Mouse (Mus musculus): ENCODE measurements at regions not wholly inside any gene's neighbourhood (a gene's known extent, or its start where the extent isn't known, plus 50 kb on each side); places are given as distances from the start of the nearest gene placed in this dataset.
A peak's percentile ranks its signal among the peaks of the same experiment; 100 is the strongest.

- Histone ChIP-seq H3K9ac (ENCODE audit: low read length) (peak overlapping the region; percentile 25; the same call in 1 of the 2 replicates), H3K9me3 (ENCODE audit: control insufficient read depth, low read length) (no peaks in the 10 kb centered on the region), H3K27me3 (ENCODE audit: control insufficient read depth, insufficient read depth, low read length) (no peaks in the 10 kb centered on the region), H3K4me2 (peak overlapping the region; percentile 30; the same call in 1 of the 2 replicates), H3K36me3 (ENCODE audit: control insufficient read depth, insufficient read depth, low read length) (no peaks in the 10 kb centered on the region), H3K4me3 (ENCODE audit: low read depth, low read length) (no peak overlapping the region), H3K4me1 (ENCODE audit: control insufficient read depth, insufficient read depth, low read length) (peaks cover 25% of the 10 kb centered on the region; the same call in 1 of the 2 replicates), H3K27ac (ENCODE audit: low read depth, low read length) (peak overlapping the region; percentile 88)
- DNase-seq (ENCODE audit: low spot score, missing footprints), result peak; percentile 95
- 8% methylated on average over 9 of the region's 9 CpGs for WGBS
- peak; percentile 96 for ATAC-seq (ENCODE audit: low FRiP score)
Observed at GRCm38 (mm10) chr2:45225364-45226044, 108.3 kb upstream of the Zeb2 start.

DNA sequence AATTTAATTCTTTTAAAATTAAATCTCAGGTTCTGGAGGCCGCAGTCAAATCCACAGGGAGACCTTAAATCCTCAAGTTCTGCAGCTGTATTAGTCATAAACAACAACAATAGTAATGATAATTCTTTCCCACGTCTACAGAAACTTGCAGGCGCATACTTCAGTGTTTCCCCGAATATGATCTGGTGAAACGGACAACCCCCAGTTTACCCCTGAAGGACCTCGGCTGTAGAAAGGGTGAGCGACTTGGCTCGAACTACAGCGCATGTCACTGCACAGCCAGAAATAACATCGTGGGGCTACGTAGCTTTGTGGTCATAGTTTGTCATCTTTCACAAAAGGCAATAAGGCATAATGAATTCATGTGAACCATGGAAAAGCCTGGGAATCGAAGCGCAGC, 105.0 kb upstream of the Zeb2 start:
- H3K4me1 ChIP-seq (ENCODE audit: control insufficient read depth, insufficient read depth, low read length), result peaks cover 19% of the 10 kb centered on the region; the same call in 1 of the 2 replicates
- H3K27me3 ChIP-seq (ENCODE audit: control insufficient read depth, insufficient read depth, low read length), result no peaks in the 10 kb centered on the region
- no peak overlapping the region for H3K9ac ChIP-seq (ENCODE audit: low read length)
- no peak overlapping the region for H3K27ac ChIP-seq (ENCODE audit: low read depth, low read length)
- H3K36me3 ChIP-seq (ENCODE audit: control insufficient read depth, insufficient read depth, low read length), result no peaks in the 10 kb centered on the region
- H3K4me3 ChIP-seq (ENCODE audit: low read depth, low read length), result no peak overlapping the region
- WGBS, result 77% methylated on average over 13 of the region's 13 CpGs
- no peak overlapping the region for H3K4me2 ChIP-seq
- ATAC-seq (ENCODE audit: low FRiP score), result no peak
- DNase-seq (ENCODE audit: low spot score, missing footprints), result no peak
- no peaks in the 10 kb centered on the region for H3K9me3 ChIP-seq (ENCODE audit: control insufficient read depth, low read length)

DNA sequence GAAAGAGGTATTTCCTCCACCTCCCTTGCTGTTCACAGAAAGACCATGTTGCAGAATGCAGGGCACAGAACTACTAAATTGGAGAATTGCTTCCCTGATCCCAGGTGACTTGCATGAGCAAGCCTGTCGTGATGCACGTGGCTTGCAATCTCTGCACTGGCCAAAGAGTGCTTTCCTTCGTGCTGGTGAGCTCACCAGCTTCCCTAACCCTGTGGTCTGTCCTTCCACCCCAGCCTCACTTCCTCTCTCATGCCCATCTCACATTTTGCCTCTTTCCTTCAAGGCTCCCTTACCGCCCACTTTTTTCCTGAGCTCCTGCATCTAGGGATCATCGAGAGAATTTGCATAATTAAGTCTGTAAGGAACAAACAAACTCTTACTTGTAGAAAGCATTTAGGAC, 102.7 kb upstream of the Zeb2 start:
- no peak for ATAC-seq (ENCODE audit: low FRiP score)
- Histone ChIP-seq H3K27ac (ENCODE audit: low read depth, low read length) (no peak overlapping the region), H3K36me3 (ENCODE audit: control insufficient read depth, insufficient read depth, low read length) (no peaks in the 10 kb centered on the region), H3K4me2 (no peak overlapping the region), H3K9me3 (ENCODE audit: control insufficient read depth, low read length) (no peaks in the 10 kb centered on the region), H3K4me3 (ENCODE audit: low read depth, low read length) (no peak overlapping the region), H3K27me3 (ENCODE audit: control insufficient read depth, insufficient read depth, low read length) (no peaks in the 10 kb centered on the region), H3K9ac (ENCODE audit: low read length) (no peak overlapping the region), H3K4me1 (ENCODE audit: control insufficient read depth, insufficient read depth, low read length) (peaks cover 6% of the 10 kb centered on the region; the same call in 1 of the 2 replicates)
- 52% methylated on average over 5 of the region's 5 CpGs for WGBS
- no peak for DNase-seq (ENCODE audit: low spot score, missing footprints)

DNA sequence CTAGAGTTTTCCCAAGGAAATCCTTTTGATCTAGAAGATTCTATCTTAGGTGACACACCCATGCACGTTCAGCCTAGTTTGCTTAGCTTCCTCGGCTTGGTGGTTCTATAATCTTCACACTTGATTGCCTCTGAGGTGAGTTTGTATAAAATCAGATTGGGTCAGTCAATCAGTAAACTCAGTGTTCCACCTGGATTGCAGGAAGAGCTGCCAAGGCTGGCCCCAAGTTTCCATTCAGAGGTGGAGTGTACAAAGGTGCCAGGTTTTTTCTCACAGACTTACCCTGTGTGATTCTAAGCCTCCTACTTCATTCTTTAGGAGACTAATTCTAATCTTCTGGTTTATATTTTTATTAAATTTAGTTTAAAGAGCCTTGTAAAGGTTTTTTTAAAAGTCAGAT, 95.6 kb upstream of the Zeb2 start:
- no peaks in the 10 kb centered on the region for H3K4me1 ChIP-seq (ENCODE audit: control insufficient read depth, insufficient read depth, low read length)
- no peak overlapping the region for H3K9ac ChIP-seq (ENCODE audit: low read length)
- H3K27ac ChIP-seq (ENCODE audit: low read depth, low read length), result no peak overlapping the region
- no peaks in the 10 kb centered on the region for H3K36me3 ChIP-seq (ENCODE audit: control insufficient read depth, insufficient read depth, low read length)
- H3K4me2 ChIP-seq, result no peak overlapping the region
- no peaks in the 10 kb centered on the region for H3K9me3 ChIP-seq (ENCODE audit: control insufficient read depth, low read length)
- ATAC-seq (ENCODE audit: low FRiP score), result no peak
- H3K4me3 ChIP-seq (ENCODE audit: low read depth, low read length), result no peak overlapping the region
- 77% methylated on average over 2 of the region's 2 CpGs for WGBS
- no peak for DNase-seq (ENCODE audit: low spot score, missing footprints)
- H3K27me3 ChIP-seq (ENCODE audit: control insufficient read depth, insufficient read depth, low read length), result no peaks in the 10 kb centered on the region

- Histone ChIP-seq H3K9ac (ENCODE audit: low read length) (no peak overlapping the region), H3K4me1 (ENCODE audit: control insufficient read depth, insufficient read depth, low read length) (peaks cover 3% of the 10 kb centered on the region; the same call in 1 of the 2 replicates), H3K27me3 (ENCODE audit: control insufficient read depth, insufficient read depth, low read length) (no peaks in the 10 kb centered on the region), H3K4me3 (ENCODE audit: low read depth, low read length) (no peak overlapping the region), H3K4me2 (no peak overlapping the region), H3K27ac (ENCODE audit: low read depth, low read length) (no peak overlapping the region), H3K9me3 (ENCODE audit: control insufficient read depth, low read length) (no peaks in the 10 kb centered on the region), H3K36me3 (ENCODE audit: control insufficient read depth, insufficient read depth, low read length) (no peaks in the 10 kb centered on the region)
- WGBS, result 93% methylated on average over 6 of the region's 6 CpGs
- ATAC-seq (ENCODE audit: low FRiP score) (no peak), DNase-seq (ENCODE audit: low spot score, missing footprints) (no peak)
Observed at GRCm38 (mm10) chr2:45208526-45208925, 91.3 kb upstream of the Zeb2 start.

DNA sequence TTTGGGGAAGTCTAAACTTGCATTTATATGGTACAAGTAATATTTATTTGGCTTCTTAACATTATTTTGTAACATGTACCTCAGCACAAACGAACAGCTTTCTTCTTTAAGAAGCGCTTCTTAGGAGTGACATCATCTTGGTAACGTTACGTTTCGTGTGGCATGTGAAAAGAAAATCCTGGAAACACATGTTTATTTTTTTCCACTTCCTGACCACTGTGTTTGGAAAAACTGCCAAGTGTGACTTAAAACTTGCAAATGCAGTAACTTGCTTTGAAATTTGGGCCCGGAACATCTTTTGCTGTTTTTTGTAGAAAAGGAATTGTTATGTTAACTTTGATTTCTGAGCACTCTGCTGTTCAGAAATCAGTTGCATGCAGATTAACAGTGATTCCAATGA, 88.6 kb upstream of the Zeb2 start:
- Histone ChIP-seq H3K9me3 (ENCODE audit: control insufficient read depth, low read length) (no peaks in the 10 kb centered on the region), H3K9ac (ENCODE audit: low read length) (no peak overlapping the region), H3K4me1 (ENCODE audit: control insufficient read depth, insufficient read depth, low read length) (peaks cover 3% of the 10 kb centered on the region; the same call in 1 of the 2 replicates), H3K4me3 (ENCODE audit: low read depth, low read length) (no peak overlapping the region), H3K4me2 (no peak overlapping the region), H3K27me3 (ENCODE audit: control insufficient read depth, insufficient read depth, low read length) (no peaks in the 10 kb centered on the region), H3K36me3 (ENCODE audit: control insufficient read depth, insufficient read depth, low read length) (no peaks in the 10 kb centered on the region), H3K27ac (ENCODE audit: low read depth, low read length) (no peak overlapping the region)
- 52% methylated on average over 6 of the region's 6 CpGs for WGBS
- ATAC-seq (ENCODE audit: low FRiP score) (no peak), DNase-seq (ENCODE audit: low spot score, missing footprints) (no peak)

DNA sequence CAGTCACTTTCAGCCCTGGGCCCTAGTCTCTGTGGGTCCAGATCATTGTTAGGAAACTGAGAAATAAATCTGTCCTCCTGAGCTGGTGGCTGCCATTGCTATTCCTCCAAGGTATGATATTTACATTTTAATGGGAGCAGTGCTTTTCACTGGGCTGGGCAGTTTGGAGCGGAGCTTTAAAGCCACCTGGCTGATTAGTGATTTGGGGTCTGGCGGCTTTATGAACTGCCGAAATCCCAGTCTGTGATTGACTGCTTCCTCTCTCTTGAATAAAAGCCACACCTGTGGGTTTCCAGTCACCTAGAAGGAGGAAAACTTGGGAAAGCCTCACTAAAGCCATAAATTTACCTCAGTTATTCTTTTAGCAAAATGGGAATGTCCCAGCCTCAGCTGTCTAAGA, 88.0 kb upstream of the Zeb2 start:
- no peak overlapping the region for H3K4me3 ChIP-seq (ENCODE audit: low read depth, low read length)
- ATAC-seq (ENCODE audit: low FRiP score), result no peak
- H3K27me3 ChIP-seq (ENCODE audit: control insufficient read depth, insufficient read depth, low read length), result no peaks in the 10 kb centered on the region
- H3K36me3 ChIP-seq (ENCODE audit: control insufficient read depth, insufficient read depth, low read length), result no peaks in the 10 kb centered on the region
- 65% methylated on average over 3 of the region's 3 CpGs for WGBS
- DNase-seq (ENCODE audit: low spot score, missing footprints), result no peak
- no peak overlapping the region for H3K9ac ChIP-seq (ENCODE audit: low read length)
- peaks cover 3% of the 10 kb centered on the region; the same call in 1 of the 2 replicates for H3K4me1 ChIP-seq (ENCODE audit: control insufficient read depth, insufficient read depth, low read length)
- H3K4me2 ChIP-seq, result no peak overlapping the region
- H3K9me3 ChIP-seq (ENCODE audit: control insufficient read depth, low read length), result no peaks in the 10 kb centered on the region
- no peak overlapping the region for H3K27ac ChIP-seq (ENCODE audit: low read depth, low read length)

- Histone ChIP-seq H3K27ac (ENCODE audit: low read depth, low read length) (no peak overlapping the region), H3K36me3 (ENCODE audit: control insufficient read depth, insufficient read depth, low read length) (no peaks in the 10 kb centered on the region), H3K4me1 (ENCODE audit: control insufficient read depth, insufficient read depth, low read length) (no peaks in the 10 kb centered on the region), H3K9ac (ENCODE audit: low read length) (no peak overlapping the region), H3K4me3 (ENCODE audit: low read depth, low read length) (no peak overlapping the region), H3K9me3 (ENCODE audit: control insufficient read depth, low read length) (no peaks in the 10 kb centered on the region), H3K27me3 (ENCODE audit: control insufficient read depth, insufficient read depth, low read length) (no peaks in the 10 kb centered on the region), H3K4me2 (no peak overlapping the region)
- WGBS, result 76% methylated on average over 13 of the region's 13 CpGs
- ATAC-seq (ENCODE audit: low FRiP score) (no peak), DNase-seq (ENCODE audit: low spot score, missing footprints) (no peak)
Observed at GRCm38 (mm10) chr2:45197955-45198631, 80.9 kb upstream of the Zeb2 start.

GRCm38 (mm10) chr2:45197342-45197741, 80.1 kb upstream of the Zeb2 start:
- Histone ChIP-seq H3K27me3 (ENCODE audit: control insufficient read depth, insufficient read depth, low read length) (no peaks in the 10 kb centered on the region), H3K4me3 (ENCODE audit: low read depth, low read length) (no peak overlapping the region), H3K9ac (ENCODE audit: low read length) (no peak overlapping the region), H3K27ac (ENCODE audit: low read depth, low read length) (no peak overlapping the region), H3K4me1 (ENCODE audit: control insufficient read depth, insufficient read depth, low read length) (no peaks in the 10 kb centered on the region), H3K4me2 (no peak overlapping the region), H3K36me3 (ENCODE audit: control insufficient read depth, insufficient read depth, low read length) (no peaks in the 10 kb centered on the region), H3K9me3 (ENCODE audit: control insufficient read depth, low read length) (no peaks in the 10 kb centered on the region)
- 83% methylated on average over 10 of the region's 10 CpGs for WGBS
- DNase-seq (ENCODE audit: low spot score, missing footprints), result no peak
- no peak for ATAC-seq (ENCODE audit: low FRiP score)
